Comparison of ENCODE assay signal across 23 mouse cellular contexts in genomic region chr13:32454419-32455146, GRCm38 (mm10).
A peak's percentile ranks its signal among the peaks of the same experiment; 100 is the strongest.
DNase-seq lines count a peak whose midpoint lies in the region; ATAC-seq and TF ChIP-seq lines count a peak whose summit lies in the region.
"Had no signal": no experiment of that assay in that cellular context is flagged by ENCODE, and none has a peak within 500 bp of the region (broad histone marks: within the 10 kb centered on the region; RNA-seq: fewer than 3 reads in every experiment).

No protein-coding gene starts in this region.

- WGBS in kidney, postnatal 0 days, result 28% methylated on average over 11 of the region's 11 CpGs
- WGBS in limb, embryonic 12.5 days, result 59% methylated on average over 11 of the region's 11 CpGs
- WGBS in intestine, embryonic 15.5 days, result 78% methylated on average over 11 of the region's 11 CpGs

- no peak overlapping the region for H3K4me2 ChIP-seq in kidney, postnatal 0 days (ENCODE audit: low read length)
- H3K4me2 ChIP-seq in limb, embryonic 12.5 days, result no peak overlapping the region
- no peak overlapping the region for H3K4me2 ChIP-seq in intestine, embryonic 15.5 days (replicated peaks)
- H3K4me2 ChIP-seq: embryonic facial prominence, embryonic 12.5 days; forebrain, embryonic 12.5 days; hindbrain, embryonic 13.5 days had no signal

- TF ChIP-seq CTCF in kidney, postnatal 0 days (IDR thresholded peaks at IDR 0.05; ENCODE audit: low read depth), result no peak

- ATAC-seq in kidney, postnatal 0 days (replicated peaks; ENCODE audit: low FRiP score, low read depth), result no peak
- no peak for ATAC-seq in limb, embryonic 12.5 days (ENCODE audit: insufficient number of reproducible peaks, insufficient read depth, low FRiP score, low TSS enrichment, low read depth)
- ATAC-seq in intestine, embryonic 15.5 days, result no peak
- ATAC-seq: CD4-positive, CD25-positive, alpha-beta regulatory T cell, adult 4 months; forebrain, embryonic 16.5 days had no signal

- H3K27ac ChIP-seq in kidney, postnatal 0 days, result no peak overlapping the region
- 0 out of 2 replicates have a peak overlapping the region, but pooled peaks have one; percentile 53 for H3K27ac ChIP-seq in limb, embryonic 12.5 days
- no peak overlapping the region for H3K27ac ChIP-seq in intestine, embryonic 15.5 days
- H3K27ac ChIP-seq: embryonic facial prominence, embryonic 12.5 days; forebrain, embryonic 12.5 days; heart, embryonic 10.5 days; hindbrain, embryonic 13.5 days had no signal

- no peaks in the 10 kb centered on the region for H3K9me3 ChIP-seq in kidney, postnatal 0 days (replicated peaks; ENCODE audit: low read length)
- no peaks in the 10 kb centered on the region for H3K9me3 ChIP-seq in limb, embryonic 12.5 days
- no peaks in the 10 kb centered on the region for H3K9me3 ChIP-seq in intestine, embryonic 15.5 days
- H3K9me3 ChIP-seq: embryonic facial prominence, embryonic 12.5 days; forebrain, embryonic 12.5 days; G1E; heart, embryonic 10.5 days; hindbrain, embryonic 13.5 days had no signal

- no peaks in the 10 kb centered on the region for H3K4me1 ChIP-seq in kidney, postnatal 0 days (replicated peaks; ENCODE audit: insufficient read depth, low read length)
- H3K4me1 ChIP-seq in limb, embryonic 12.5 days (replicated peaks), result peaks cover 20% of the 10 kb centered on the region
- H3K4me1 ChIP-seq in intestine, embryonic 15.5 days (replicated peaks), result no peaks in the 10 kb centered on the region
- H3K4me1 ChIP-seq: forebrain, embryonic 12.5 days; heart, embryonic 10.5 days; hindbrain, embryonic 13.5 days had no signal

- H3K4me3 ChIP-seq in kidney, postnatal 0 days (replicated peaks; ENCODE audit: low read depth, low read length), result no peak overlapping the region
- no peak overlapping the region for H3K4me3 ChIP-seq in limb, embryonic 12.5 days (replicated peaks)
- no peak overlapping the region for H3K4me3 ChIP-seq in intestine, embryonic 15.5 days (replicated peaks)
- H3K4me3 ChIP-seq: embryonic facial prominence, embryonic 12.5 days; forebrain, embryonic 12.5 days; heart, embryonic 10.5 days; hindbrain, embryonic 13.5 days had no signal

- no peaks in the 10 kb centered on the region for H3K36me3 ChIP-seq in kidney, postnatal 0 days (ENCODE audit: insufficient read depth, low read length)
- no peaks in the 10 kb centered on the region for H3K36me3 ChIP-seq in limb, embryonic 12.5 days
- H3K36me3 ChIP-seq in intestine, embryonic 15.5 days, result no peaks in the 10 kb centered on the region
- H3K36me3 ChIP-seq: embryonic facial prominence, embryonic 12.5 days; forebrain, embryonic 12.5 days; G1E; heart, embryonic 10.5 days; hindbrain, embryonic 13.5 days had no signal

- DNase-seq in heart, adult 11 months, result peak; percentile 76
- no peak for DNase-seq in heart, adult 18-20 months
- DNase-seq in kidney, adult 9 months, result peak; percentile 13
- peak; percentile 44 for DNase-seq in kidney, postnatal 0 days (ENCODE audit: low spot score)
- no peak for DNase-seq in lung, adult 18-20 months
- DNase-seq in urinary bladder, postnatal 36 days (ENCODE audit: low spot score in 2 of 2), result no peak
- DNase-seq: adrenal gland, adult 8-10 months; adrenal gland, postnatal 36 days; B cell, adult 2 months; cerebellum, adult 11 months; cerebellum, adult 8-10 months; cerebellum, postnatal 25 days; gastrocnemius, postnatal 14 days; heart, postnatal 10 days had no signal

- H3K9ac ChIP-seq in kidney, postnatal 0 days (ENCODE audit: low read depth, low read length), result no peak overlapping the region
- H3K9ac ChIP-seq in limb, embryonic 12.5 days (replicated peaks), result 0 out of 2 replicates have a peak overlapping the region, but pooled peaks have one; percentile 8
- H3K9ac ChIP-seq in intestine, embryonic 15.5 days, result no peak overlapping the region
- H3K9ac ChIP-seq: embryonic facial prominence, embryonic 12.5 days; forebrain, embryonic 12.5 days; hindbrain, embryonic 13.5 days had no signal

- H3K27me3 ChIP-seq in kidney, postnatal 0 days (ENCODE audit: insufficient read depth, low read length), result no peaks in the 10 kb centered on the region
- peaks cover 6% of the 10 kb centered on the region; the same call in 1 of the 2 replicates for H3K27me3 ChIP-seq in limb, embryonic 12.5 days
- no peaks in the 10 kb centered on the region for H3K27me3 ChIP-seq in intestine, embryonic 15.5 days (replicated peaks)
- H3K27me3 ChIP-seq: embryonic facial prominence, embryonic 12.5 days; forebrain, embryonic 12.5 days; hindbrain, embryonic 13.5 days had no signal

Comparison
In these comparisons a context has a peak if more than half of its experiments do, and no peak if none do; other contexts are left out.
1. DNase-seq: peak in heart, adult 11 months (single experiment), kidney, adult 9 months (single experiment) and kidney, postnatal 0 days (single experiment); none in heart, adult 18-20 months (0 of 2), lung, adult 18-20 months (0 of 2) and urinary bladder, postnatal 36 days (0 of 2).